Mouse (Mus musculus) heart, embryonic 15.5 days (tissue): ENCODE measurements around the gene Gm43064. TPM values are rescaled to one million over a fixed set of nuclear protein-coding genes. Genes with fewer than 3 reads are reported as not detected.
"Not testable (repeated sequence)": the region's sequence is repeated elsewhere in the genome, so short reads cannot be mapped to it uniquely, and the experiment has no call there.

Experiments
- ATAC-seq: fragments of 200-750 bp; cut with Nextera tagmentation; replicated peaks from 2 replicates; pipeline ENCODE4 v1.8.0; 2017; ENCODE audit warnings: low read depth, moderate TSS enrichment; ENCODE audit not compliant: insufficient number of reproducible peaks, insufficient read depth, low FRiP score
- H3K27ac ChIP-seq: fragments of 300-500 bp; sonication (generic); 2 replicates; pipeline ENCODE4 v1.5.1; 2015; ENCODE audit warnings: mild to moderate bottlenecking, inconsistent platforms
- H3K27me3 ChIP-seq: fragments of 300-500 bp; sonication (generic); 2 replicates; pipeline ENCODE4 v1.6.1; 2015; ENCODE audit warnings: inconsistent platforms
- H3K36me3 ChIP-seq: fragments of 300-500 bp; sonication (generic); 2 replicates; pipeline ENCODE4 v1.6.1; 2015; ENCODE audit warnings: mild to moderate bottlenecking, inconsistent platforms
- H3K4me1 ChIP-seq: fragments of 300-500 bp; sonication (generic); replicated peaks from 2 replicates; pipeline ENCODE4 v1.6.1; 2015; ENCODE audit warnings: inconsistent platforms
- H3K4me2 ChIP-seq: fragments of 300-500 bp; sonication (generic); 2 replicates; pipeline ENCODE4 v1.6.1; 2015; ENCODE audit warnings: inconsistent platforms, mild to moderate bottlenecking, moderate library complexity
- H3K4me3 ChIP-seq: fragments of 300-500 bp; sonication (generic); 2 replicates; pipeline ENCODE4 v1.5.1; 2015; ENCODE audit warnings: mild to moderate bottlenecking, inconsistent platforms
- H3K9ac ChIP-seq: fragments of 300-500 bp; sonication (generic); 2 replicates; pipeline ENCODE4 v1.6.1; 2015; ENCODE audit warnings: mild to moderate bottlenecking, inconsistent platforms
- H3K9me3 ChIP-seq: fragments of 300-500 bp; sonication (generic); replicated peaks from 2 replicates; pipeline ENCODE4 v1.6.1; 2016; ENCODE audit warnings: inconsistent platforms
- WGBS: fragments of 180-500 bp; shearing (Covaris S2); methylation state at CpG from one replicate; pipeline ENCODE4 v1.1.7; 2015; ENCODE audit warnings: mixed read lengths; 5-methylcytosine and 5-hydroxymethylcytosine counted together
- polyA plus RNA-seq: library from polyadenylated mRNA; unstranded; fragments of >200 nt; fragmentation: Nextera tagmentation; extraction: Ambion mirVana; gene quantifications from 2 replicates; pipeline ENCODE4 v1.2.1, GENCODE M21; 2015

Gm43064 gene
- polyA plus RNA-seq, 1 experiment from 2014 or later, result not detected

- 84% methylated on average over 4 of the region's 4 CpGs for WGBS
- H3K4me1 ChIP-seq, result peaks cover 35% of the 10 kb centered on the region
- ATAC-seq, result no peak
Observed at GRCm38 (mm10) chr3:103782844-103783609, 26.3 kb upstream of the Gm43064 start.

GRCm38 (mm10) chr3:103787225-103787624, 22.1 kb upstream of the Gm43064 start:
- Histone ChIP-seq H3K4me3 (no peak overlapping the region), H3K9me3 (no peaks in the 10 kb centered on the region), H3K4me1 (peaks cover 40% of the 10 kb centered on the region), H3K27ac (peak overlapping the region; percentile 24; the same call in 1 of the 2 replicates), H3K36me3 (no peaks in the 10 kb centered on the region), H3K27me3 (no peaks in the 10 kb centered on the region), H3K9ac (no peak overlapping the region), H3K4me2 (no peak overlapping the region)
- ATAC-seq, result no peak
- WGBS, result 65% methylated on average over 7 of the region's 7 CpGs

More at GRCm38 (mm10) chr3:103782844-103783609, 26.3 kb upstream of the Gm43064 start:
- Histone ChIP-seq H3K36me3 (peaks cover 2% of the 10 kb centered on the region; the same call in 1 of the 2 replicates), H3K9ac (no peak overlapping the region), H3K9me3 (no peaks in the 10 kb centered on the region), H3K4me2 (no peak overlapping the region), H3K27me3 (no peaks in the 10 kb centered on the region), H3K27ac (no peak overlapping the region), H3K4me3 (no peak overlapping the region)

GRCm38 (mm10) chr3:103789096-103789495, 20.3 kb upstream of the Gm43064 start:
- Histone ChIP-seq H3K27me3 (no peaks in the 10 kb centered on the region), H3K9me3 (no peaks in the 10 kb centered on the region), H3K4me1 (peaks cover 31% of the 10 kb centered on the region), H3K4me3 (peak overlapping the region; percentile 95), H3K36me3 (no peaks in the 10 kb centered on the region), H3K27ac (peak overlapping the region; percentile 93; the same call in 1 of the 2 replicates), H3K9ac (no peak overlapping the region), H3K4me2 (peak overlapping the region; percentile 73)
- ATAC-seq, result no peak
- WGBS, result 75% methylated on average over 7 of the region's 7 CpGs

GRCm38 (mm10) chr3:103789891-103790345, 19.5 kb upstream of the Gm43064 start:
- Histone ChIP-seq H3K36me3 (no peaks in the 10 kb centered on the region), H3K27me3 (no peaks in the 10 kb centered on the region), H3K9me3 (no peaks in the 10 kb centered on the region), H3K4me3 (peak overlapping the region; percentile 95), H3K4me2 (peak overlapping the region; percentile 73), H3K27ac (peak overlapping the region; percentile 93), H3K9ac (peak overlapping the region; percentile 98), H3K4me1 (peaks cover 31% of the 10 kb centered on the region)
- no peak for ATAC-seq
- under 1% methylated on average over 14 of the region's 14 CpGs for WGBS

GRCm38 (mm10) chr3:103790346-103791145, 18.8 kb upstream of the Gm43064 start:
- WGBS, result under 1% methylated on average over 54 of the region's 61 CpGs
- H3K36me3 ChIP-seq, result no peaks in the 10 kb centered on the region
- H3K4me2 ChIP-seq, result peak overlapping the region; percentile 73
- H3K9ac ChIP-seq, result peak overlapping the region; percentile 98
- ATAC-seq, result peak; percentile 70
- H3K4me3 ChIP-seq, result peak overlapping the region; percentile 95
- peaks cover 29% of the 10 kb centered on the region for H3K4me1 ChIP-seq
- no peaks in the 10 kb centered on the region for H3K9me3 ChIP-seq
- peak overlapping the region; percentile 93 for H3K27ac ChIP-seq
- no peaks in the 10 kb centered on the region for H3K27me3 ChIP-seq

- WGBS, result 9% methylated on average over 49 of the region's 49 CpGs
- Histone ChIP-seq H3K9ac (peak within 1 kb of the TSS; percentile 98), H3K4me2 (peak within 1 kb of the TSS; percentile 73), H3K36me3 (no peaks in the 10 kb centered on the region), H3K4me3 (peak within 1 kb of the TSS; percentile 95), H3K9me3 (no peaks in the 10 kb centered on the region), H3K4me1 (peaks cover 29% of the 10 kb centered on the region), H3K27ac (peak within 1 kb of the TSS; percentile 93), H3K27me3 (no peaks in the 10 kb centered on the region)
- ATAC-seq, result peak; percentile 93
Observed at GRCm38 (mm10) chr3:103791230-103792110, 17.9 kb upstream of the Gm43064 start, which contains the start of gene Hipk1. Gene Hipk1 (minus strand): TSS chr3:103791563.

GRCm38 (mm10) chr3:103792111-103792406, 17.3 kb upstream of the Gm43064 start:
- peak overlapping the region; percentile 95; the same call in 1 of the 2 replicates for H3K4me3 ChIP-seq
- H3K4me2 ChIP-seq, result peak overlapping the region; percentile 73; the same call in 1 of the 2 replicates
- not testable (repeated sequence) for H3K9ac ChIP-seq, H3K27me3 ChIP-seq, H3K36me3 ChIP-seq, H3K9me3 ChIP-seq, ATAC-seq
- peak overlapping the region; percentile 93; the same call in 1 of the 2 replicates for H3K27ac ChIP-seq
- WGBS, result 71% methylated on average over 5 of the region's 5 CpGs
- peaks cover 27% of the 10 kb centered on the region for H3K4me1 ChIP-seq

- no peak overlapping the region for H3K9ac ChIP-seq
- H3K9me3 ChIP-seq, result no peaks in the 10 kb centered on the region
- ATAC-seq, result no peak
- 63% methylated on average over 1 of the region's 1 CpGs for WGBS
- H3K36me3 ChIP-seq, result no peaks in the 10 kb centered on the region
- peaks cover 22% of the 10 kb centered on the region for H3K4me1 ChIP-seq
- no peak overlapping the region for H3K27ac ChIP-seq
- no peak overlapping the region for H3K4me3 ChIP-seq
- no peaks in the 10 kb centered on the region for H3K27me3 ChIP-seq
- no peak overlapping the region for H3K4me2 ChIP-seq
Observed at GRCm38 (mm10) chr3:103792566-103792965, 16.8 kb upstream of the Gm43064 start.

GRCm38 (mm10) chr3:103796389-103796788, 13.0 kb upstream of the Gm43064 start:
- 61% methylated on average over 2 of the region's 2 CpGs for WGBS
- Histone ChIP-seq H3K27me3 (no peaks in the 10 kb centered on the region), H3K4me3 (no peak overlapping the region), H3K27ac (no peak overlapping the region), H3K9me3 (no peaks in the 10 kb centered on the region), H3K4me1 (peaks cover 8% of the 10 kb centered on the region), H3K4me2 (no peak overlapping the region), H3K36me3 (no peaks in the 10 kb centered on the region), H3K9ac (no peak overlapping the region)
- ATAC-seq, result no peak

GRCm38 (mm10) chr3:103799507-103799906, 9.9 kb upstream of the Gm43064 start:
- WGBS, result 50% methylated on average over 2 of the region's 2 CpGs
- no peak for ATAC-seq
- no peak overlapping the region for H3K27ac ChIP-seq

More at GRCm38 (mm10) chr3:103799507-103799906, 9.9 kb upstream of the Gm43064 start:
- Histone ChIP-seq H3K9me3 (no peaks in the 10 kb centered on the region), H3K27me3 (no peaks in the 10 kb centered on the region), H3K9ac (no peak overlapping the region), H3K4me2 (no peak overlapping the region), H3K4me3 (no peak overlapping the region), H3K4me1 (peaks cover 15% of the 10 kb centered on the region), H3K36me3 (peaks cover 10% of the 10 kb centered on the region)
